Mouse (Mus musculus): ENCODE measurements around the gene Unc45b. TPM values are rescaled to one million over a fixed set of nuclear protein-coding genes. Genes with fewer than 3 reads are reported as not detected.

The Unc45b gene
- 1.3 and 4.1 TPM in 2 replicates for polyA plus RNA-seq (2015; fragmentation: Nextera tagmentation; extraction: Ambion mirVana)

GRCm38 (mm10) chr11:82910250-82910649, at the start of gene Unc45b:
Unc45b (plus strand) TSS chr11:82910550.

GRCm38 (mm10) chr11:82871031-82871446, 39.3 kb upstream of the Unc45b start, which contains the start of gene Rffl:
Rffl (minus strand) TSS chr11:82871210.

GRCm38 (mm10) chr11:82890342-82890762, 20.0 kb upstream of the Unc45b start, which contains the start of gene Rad51d:
Rad51d (minus strand) TSS chr11:82890614.

GRCm38 (mm10) chr11:82891936-82892335, 18.4 kb upstream of the Unc45b start, which contains the start of gene Fndc8:
Fndc8 (plus strand) TSS chr11:82892124.

GRCm38 (mm10) chr11:82907651-82908607, 2.4 kb upstream of the Unc45b start, which contains the start of gene Nle1:
Nle1 (minus strand) TSS chr11:82908411.

GRCm38 (mm10) chr11:82950736-82951481, 40.6 kb downstream of the Unc45b start, which contains the start of gene Slfn5:
Slfn5 (plus strand) TSS chr11:82951349.

GRCm38 (mm10) chr11:82991469-82992166, 81.3 kb downstream of the Unc45b start, which contains the start of gene Slfn9:
Slfn9 (minus strand) TSS chr11:82991830.

Small RNAs within 50 kb of the gene (microRNA-seq; reads per million reads assigned to microRNA genes)
- gene Mir7679 (ENCODE audit: borderline replicate concordance, insufficient number of aligned reads), result not detected

Other genes with a start within 250 kb of the Unc45b start
- gene Cct6b, start 146.2 kb upstream of the Unc45b start, polyA plus RNA-seq (2015; fragmentation: Nextera tagmentation; extraction: Ambion mirVana), result 0.69 and 1.2 TPM in 2 replicates
- 21.5 and 24.6 TPM in 2 replicates for gene Zfp830, start 146.2 kb upstream of the Unc45b start, polyA plus RNA-seq (2015; fragmentation: Nextera tagmentation; extraction: Ambion mirVana)
- 10.3 and 10.6 TPM in 2 replicates for gene Lig3, start 129.4 kb upstream of the Unc45b start, polyA plus RNA-seq (2015; fragmentation: Nextera tagmentation; extraction: Ambion mirVana)
- 5.7 and 7.4 TPM in 2 replicates for gene Rffl, start 39.3 kb upstream of the Unc45b start, polyA plus RNA-seq (2015; fragmentation: Nextera tagmentation; extraction: Ambion mirVana)
- 9.8 and 12.0 TPM in 2 replicates for gene Rad51d, start 19.9 kb upstream of the Unc45b start, polyA plus RNA-seq (2015; fragmentation: Nextera tagmentation; extraction: Ambion mirVana)
- gene Fndc8, start 18.4 kb upstream of the Unc45b start, polyA plus RNA-seq (2015; fragmentation: Nextera tagmentation; extraction: Ambion mirVana), result 0.33 TPM in 1 of 2 replicates, not detected in the other
- gene Nle1, start 2.1 kb upstream of the Unc45b start, polyA plus RNA-seq (2015; fragmentation: Nextera tagmentation; extraction: Ambion mirVana), result 13.4 and 17.0 TPM in 2 replicates
- gene Slfn5, start 40.8 kb downstream of the Unc45b start, polyA plus RNA-seq (2015; fragmentation: Nextera tagmentation; extraction: Ambion mirVana), result 7.1 and 10.4 TPM in 2 replicates
- gene Slfn9, start 81.3 kb downstream of the Unc45b start, polyA plus RNA-seq (2015; fragmentation: Nextera tagmentation; extraction: Ambion mirVana), result 5.1 and 7.2 TPM in 2 replicates
- gene Slfn8, start 110.3 kb downstream of the Unc45b start, polyA plus RNA-seq (2015; fragmentation: Nextera tagmentation; extraction: Ambion mirVana), result 0.91 and 1.0 TPM in 2 replicates
- 15.7 and 20.2 TPM in 2 replicates for gene Slfn2, start 154.6 kb downstream of the Unc45b start, polyA plus RNA-seq (2015; fragmentation: Nextera tagmentation; extraction: Ambion mirVana)
- 0.93 and 1.1 TPM in 2 replicates for gene Slfn1, start 206.3 kb downstream of the Unc45b start, polyA plus RNA-seq (2015; fragmentation: Nextera tagmentation; extraction: Ambion mirVana)